Mouse (Mus musculus): ENCODE results near the gene Rps19. TPM values are rescaled to one million over a fixed set of nuclear protein-coding genes. Genes with fewer than 3 reads are reported as not detected.
"Not testable (repeated sequence)": the region's sequence is repeated elsewhere in the genome, so short reads cannot be mapped to it uniquely, and the experiment has no call there.

Gene Rps19
- total and polyA plus RNA-seq, 3 experiments: 1,739 to 4,140 (median 2,094) TPM

GRCm38 (mm10) chr7:24883896-24884692 lies at the start of gene Rps19 (continued):
- TF ChIP-seq USF2 (conservative IDR thresholded peaks at IDR 0.05; ENCODE audit: low read depth, low read length): no peak

GRCm38 (mm10) chr7:24838732-24839409 lies 45.3 kb upstream of the Rps19 start:
- H3K4me3 ChIP-seq (replicated peaks in 1 of 3; ENCODE audit: low read depth in 2 of 3, low read length in 2 of 3, poor library complexity in 1 of 3); H3K79me2 ChIP-seq (replicated peaks; ENCODE audit: control insufficient read depth, extremely low read depth, insufficient read depth, poor library complexity, severe bottlenecking); H3K27me3 ChIP-seq (replicated peaks); in situ Hi-C loops (cut with MboI; ENCODE audit: low pct_ligation_motif_present, low pct_unique_long_range_greater_than_20kb, low sequenced_read_pairs); H3K36me3 ChIP-seq (replicated peaks in 1 of 2; ENCODE audit: control insufficient read depth in 1 of 2, insufficient read depth in 1 of 2, low read length in 1 of 2); H3K9me3 ChIP-seq (replicated peaks; ENCODE audit: low read length); dilution Hi-C loops (cut with MboI; ENCODE audit: extremely low pct_ligation_motif_present, extremely low pct_unique_long_range_greater_than_20kb, low sequenced_read_pairs): not testable (repeated sequence)
- peaks cover 23 to 45% of the 10 kb centered on the region in 2 experiments for H3K4me1 ChIP-seq (ENCODE audit: control insufficient read depth in 1 of 2, insufficient read depth in 2 of 2)
- TF ChIP-seq MAX (IDR thresholded peaks at IDR 0.05; ENCODE audit: low read length) (0 out of 2 replicates have a peak, but pooled peaks have one; percentile 17), POLR2A (IDR thresholded peaks at IDR 0.05; ENCODE audit: low read depth, low read length) (peak; percentile 42), NRF1 (IDR thresholded peaks at IDR 0.05; ENCODE audit: low read depth, low read length) (peak; percentile 62)
- peak overlapping the region; percentile 47 for H3K9ac ChIP-seq (ENCODE audit: insufficient read depth, low read depth)
- H3K27ac ChIP-seq (ENCODE audit: insufficient read depth, low read depth): peak overlapping the region; percentile 71
- DNase-seq (ENCODE audit: extremely low read depth): peak; percentile 70
- H3K4me2 ChIP-seq (ENCODE audit: insufficient read depth, low read depth, poor library complexity, severe bottlenecking): peak overlapping the region; percentile 52; the same call in 1 of the 2 replicates

GRCm38 (mm10) chr7:24839410-24839808 lies 44.8 kb upstream of the Rps19 start:
- Histone ChIP-seq H3K4me3 (replicated peaks in 1 of 3; ENCODE audit: low read depth in 2 of 3, low read length in 2 of 3, poor library complexity in 1 of 3) (no peak overlapping the region), H3K4me2 (ENCODE audit: insufficient read depth, low read depth, poor library complexity, severe bottlenecking) (no peak overlapping the region)

GRCm38 (mm10) chr7:24840331-24840730 lies 43.8 kb upstream of the Rps19 start:
- Histone ChIP-seq H3K79me2 (replicated peaks; ENCODE audit: control insufficient read depth, extremely low read depth, insufficient read depth, poor library complexity, severe bottlenecking) (no peaks in the 10 kb centered on the region), H3K9me3 (replicated peaks; ENCODE audit: low read length) (no peaks in the 10 kb centered on the region), H3K27me3 (replicated peaks) (no peaks in the 10 kb centered on the region), H3K9ac (ENCODE audit: insufficient read depth, low read depth) (no peak overlapping the region), H3K27ac (ENCODE audit: insufficient read depth, low read depth) (no peak overlapping the region), H3K4me2 (ENCODE audit: insufficient read depth, low read depth, poor library complexity, severe bottlenecking) (no peak overlapping the region), H3K36me3 (replicated peaks in 1 of 2; ENCODE audit: control insufficient read depth in 1 of 2, insufficient read depth in 1 of 2, low read length in 1 of 2) (no peaks in the 10 kb centered on the region), H3K4me3 (replicated peaks in 1 of 3; ENCODE audit: low read depth in 2 of 3, low read length in 2 of 3, poor library complexity in 1 of 3) (no peak overlapping the region), H3K4me1 (ENCODE audit: control insufficient read depth in 1 of 2, insufficient read depth in 2 of 2) (peaks cover 23 to 52% of the 10 kb centered on the region in 2 experiments)
- in situ Hi-C loops (cut with MboI; ENCODE audit: low pct_ligation_motif_present, low pct_unique_long_range_greater_than_20kb, low sequenced_read_pairs): no loop called here
- peak; percentile 65 for TF ChIP-seq ZNF384 (IDR thresholded peaks at IDR 0.05; ENCODE audit: low read depth, low read length)
- TF ChIP-seq TBP (conservative IDR thresholded peaks at IDR 0.05; ENCODE audit: low read depth, low read length): peak; percentile 82
- no peak for TF ChIP-seq KAT2A (IDR thresholded peaks at IDR 0.05; ENCODE audit: insufficient replicate concordance, low read length)
- no peak for TF ChIP-seq ETS1 (conservative IDR thresholded peaks at IDR 0.05; ENCODE audit: low read depth, low read length)
- peak; percentile 40; the same call in 1 of the 2 replicates for TF ChIP-seq POLR2A (IDR thresholded peaks at IDR 0.05; ENCODE audit: low read depth, low read length)
- no peak for DNase-seq (ENCODE audit: extremely low read depth)
- dilution Hi-C loops (cut with MboI; ENCODE audit: extremely low pct_ligation_motif_present, extremely low pct_unique_long_range_greater_than_20kb, low sequenced_read_pairs): no loop called here

More at GRCm38 (mm10) chr7:24839410-24839808, 44.8 kb upstream of the Rps19 start:
- Histone ChIP-seq H3K9me3 (replicated peaks; ENCODE audit: low read length) (no peaks in the 10 kb centered on the region), H3K36me3 (replicated peaks in 1 of 2; ENCODE audit: control insufficient read depth in 1 of 2, insufficient read depth in 1 of 2, low read length in 1 of 2) (peaks cover 0 to 2% of the 10 kb centered on the region in 2 experiments), H3K4me1 (ENCODE audit: control insufficient read depth in 1 of 2, insufficient read depth in 2 of 2) (peaks cover 23 to 45% of the 10 kb centered on the region in 2 experiments), H3K9ac (ENCODE audit: insufficient read depth, low read depth) (no peak overlapping the region), H3K27ac (ENCODE audit: insufficient read depth, low read depth) (peak overlapping the region; percentile 71), H3K79me2 (replicated peaks; ENCODE audit: control insufficient read depth, extremely low read depth, insufficient read depth, poor library complexity, severe bottlenecking) (no peaks in the 10 kb centered on the region), H3K27me3 (replicated peaks) (no peaks in the 10 kb centered on the region)
- DNase-seq (ENCODE audit: extremely low read depth): peak; percentile 35
- TF ChIP-seq KAT2A (IDR thresholded peaks at IDR 0.05; ENCODE audit: insufficient replicate concordance, low read length): no peak
- no peak for TF ChIP-seq SIN3A (IDR thresholded peaks at IDR 0.05; ENCODE audit: low read length)
- no peak for TF ChIP-seq SMC3 (IDR thresholded peaks at IDR 0.05; ENCODE audit: low read depth, low read length)
- no peak for TF ChIP-seq JUND (conservative IDR thresholded peaks at IDR 0.05; ENCODE audit: low read depth, low read length)
- TF ChIP-seq CHD2 (IDR thresholded peaks at IDR 0.05; ENCODE audit: low read length): no peak
- TF ChIP-seq BHLHE40 (IDR thresholded peaks at IDR 0.05; ENCODE audit: low read depth, low read length): no peak
- no peak for TF ChIP-seq POLR2A (IDR thresholded peaks at IDR 0.05; ENCODE audit: low read depth, low read length)
- peak; percentile 35; the same call in 1 of the 2 replicates for TF ChIP-seq MYC (IDR thresholded peaks at IDR 0.05; ENCODE audit: low read depth, low read length)
- dilution Hi-C loops (cut with MboI; ENCODE audit: extremely low pct_ligation_motif_present, extremely low pct_unique_long_range_greater_than_20kb, low sequenced_read_pairs): no loop called here
- in situ Hi-C loops (cut with MboI; ENCODE audit: low pct_ligation_motif_present, low pct_unique_long_range_greater_than_20kb, low sequenced_read_pairs): no loop called here
